Mouse (Mus musculus) layer of hippocampus, postnatal 10 days (tissue): ENCODE measurements around the gene Rnf224. TPM values are rescaled to one million over a fixed set of nuclear protein-coding genes. Genes with fewer than 3 reads are reported as not detected.

ENCODE experiments used
- DNase-seq, 2 experiments: peaks; one replicate each; pipeline ENCODE4 v3.0.0; 2021; ENCODE audit warnings: low spot score in 2 of 2
- total RNA-seq, 2 experiments: library from RNA; stranded (reverse); gene quantifications; 2 replicates each; pipeline ENCODE4 v1.2.3; 2021

Gene Rnf224
- total RNA-seq, 2 experiments from 2014 or later, result not detected

GRCm38 (mm10) chr2:25228431-25228889 is 8.1 kb downstream of the Rnf224 start:
- peak; percentile 79 to 86 for DNase-seq

DNA sequence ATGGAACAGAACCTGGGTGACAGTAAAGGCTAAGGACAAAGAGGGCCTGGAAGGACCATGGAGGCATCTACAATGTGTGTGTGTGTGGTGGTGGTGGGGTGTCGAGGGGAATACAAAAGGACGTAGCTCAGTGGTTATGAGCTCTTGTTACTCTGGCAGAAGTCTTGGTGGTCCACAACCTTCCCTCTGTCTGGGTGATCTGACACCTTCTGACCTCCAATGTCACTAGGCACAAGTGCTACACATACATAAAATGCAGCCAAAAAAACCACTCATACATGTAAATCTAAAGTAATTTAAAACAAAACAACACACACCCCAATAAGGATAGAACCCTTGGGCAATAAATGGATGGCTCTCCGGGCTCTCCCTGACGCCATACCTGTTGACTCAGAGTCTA is 9.2 kb downstream of the Rnf224 start:
- DNase-seq, result no peak

DNA sequence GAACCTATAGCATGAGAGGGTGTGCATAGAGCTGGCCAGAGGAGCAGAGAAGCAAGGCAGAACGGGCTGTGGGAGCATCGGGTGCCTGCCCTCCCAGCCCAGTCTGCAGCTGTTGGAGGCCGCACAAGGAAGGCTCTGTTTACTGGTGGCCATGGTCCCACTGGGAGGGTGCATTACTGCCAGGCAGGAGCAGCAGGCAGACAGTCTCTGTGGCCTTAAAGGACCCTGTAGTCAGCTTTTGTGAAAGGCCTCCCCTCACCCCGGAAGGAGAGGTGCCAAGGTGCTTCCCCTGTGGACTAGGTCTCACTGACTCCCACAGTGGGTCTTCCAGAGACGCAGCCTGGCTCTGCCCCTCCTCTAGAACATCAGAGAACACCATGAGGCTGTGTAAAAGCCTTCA is 9.7 kb downstream of the Rnf224 start:
- peak; percentile 58 to 67 for DNase-seq

- no peak for DNase-seq
Observed at GRCm38 (mm10) chr2:25225811-25226379, 10.7 kb downstream of the Rnf224 start.

DNA sequence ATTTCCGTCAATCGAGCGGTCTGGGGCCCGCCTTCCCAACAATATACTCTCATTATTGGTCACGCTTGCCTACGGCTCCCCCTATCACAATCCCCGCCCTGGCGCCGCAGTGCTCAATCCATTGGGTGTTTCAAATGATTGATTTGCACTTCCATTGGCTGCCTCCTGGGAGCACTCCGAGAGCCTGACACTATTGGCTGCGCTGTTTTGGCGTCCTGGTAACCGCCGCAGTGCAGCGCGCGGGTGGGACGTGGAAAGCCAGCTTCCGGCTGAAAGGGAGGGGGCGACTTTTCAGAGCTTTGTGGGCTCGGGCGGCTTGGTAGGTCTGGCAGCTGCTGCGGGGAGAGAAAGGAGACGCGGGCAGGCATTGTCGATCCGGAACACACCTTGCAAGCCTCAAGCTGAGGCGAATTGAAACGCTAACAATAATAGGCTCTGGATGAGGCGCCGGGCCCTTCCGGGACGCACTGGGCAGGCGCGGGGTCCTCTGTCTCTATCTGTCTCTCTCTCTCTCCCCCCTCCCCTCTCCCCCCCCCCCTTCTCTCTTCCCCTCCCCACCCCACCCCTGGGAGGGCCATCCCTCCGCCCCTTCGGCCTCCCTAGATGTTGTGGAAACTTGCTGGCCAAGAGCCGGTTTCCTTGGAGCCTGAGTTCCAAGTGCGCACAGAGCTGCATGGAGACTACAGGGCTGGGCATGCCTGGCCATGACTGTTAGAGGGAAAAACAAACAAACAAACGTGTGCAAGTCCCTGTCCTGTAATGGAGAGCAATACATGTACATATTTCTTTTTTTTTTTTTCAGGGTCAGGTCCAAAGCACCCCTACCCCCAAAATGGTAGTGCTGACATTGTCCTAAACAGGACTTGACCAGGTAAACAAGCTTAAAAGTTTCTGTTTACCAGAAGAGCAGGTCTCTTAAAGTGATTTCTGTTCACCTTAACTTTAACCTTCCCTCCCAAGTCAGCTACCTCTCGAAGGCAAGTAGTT is 11.5 kb downstream of the Rnf224 start:
- DNase-seq, result peak; percentile 97

DNA sequence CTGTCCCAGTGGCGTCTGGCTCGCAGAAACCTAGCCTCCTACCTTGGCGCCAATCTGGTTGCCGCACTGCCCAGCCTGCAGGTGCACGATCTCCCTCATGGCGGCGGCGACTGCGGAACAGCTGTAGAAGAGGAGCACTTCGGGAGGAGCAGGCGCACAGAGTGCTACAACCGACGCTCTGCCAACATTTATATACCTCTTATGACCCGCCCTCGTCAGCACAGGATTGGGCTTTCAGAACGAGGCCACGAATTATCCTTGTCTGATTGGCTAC is 12.2 kb downstream of the Rnf224 start, which contains the start of gene Tubb4b:
Gene Tubb4b, minus strand, starts transcription at position 211 of the 274 bp plus-strand sequence.
- DNase-seq, result no peak

GRCm38 (mm10) chr2:25223681-25224491 is 12.7 kb downstream of the Rnf224 start:
- peak in 1 of 2 experiments; percentile 58 for DNase-seq

DNA sequence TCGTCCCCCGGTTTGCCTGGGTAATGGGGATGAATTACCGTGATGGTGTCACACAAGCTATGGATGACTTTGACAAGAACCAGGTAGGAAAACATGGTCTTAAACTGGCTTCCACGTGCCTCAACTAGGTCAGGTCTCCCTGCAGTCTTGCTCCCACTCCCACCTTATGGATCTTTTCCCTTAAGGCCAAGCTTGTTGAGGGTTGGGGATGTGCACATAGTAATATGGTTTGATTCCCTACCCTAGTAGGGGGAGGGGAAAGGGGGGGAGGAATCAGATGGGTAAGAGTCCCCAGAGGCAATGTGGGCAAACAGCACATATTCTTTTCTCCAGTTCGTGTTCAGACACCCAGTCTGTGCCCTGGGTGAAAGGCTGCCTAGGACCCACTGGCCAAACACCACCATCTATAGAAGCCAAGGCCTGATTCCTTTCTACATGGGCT is 15.2 kb downstream of the Rnf224 start:
- DNase-seq, result no peak

GRCm38 (mm10) chr2:25218445-25218844 is 18.1 kb downstream of the Rnf224 start, which contains the start of gene Fam166a:
TSS of gene Fam166a (plus strand) at chr2:25218745.
- DNase-seq, result no peak

GRCm38 (mm10) chr2:25217666-25218065 is 18.9 kb downstream of the Rnf224 start:
- no peak for DNase-seq

GRCm38 (mm10) chr2:25214444-25214843 is 22.1 kb downstream of the Rnf224 start, which contains the start of gene Stpg3:
TSS of gene Stpg3 (minus strand) at chr2:25214637.
- no peak for DNase-seq

DNA sequence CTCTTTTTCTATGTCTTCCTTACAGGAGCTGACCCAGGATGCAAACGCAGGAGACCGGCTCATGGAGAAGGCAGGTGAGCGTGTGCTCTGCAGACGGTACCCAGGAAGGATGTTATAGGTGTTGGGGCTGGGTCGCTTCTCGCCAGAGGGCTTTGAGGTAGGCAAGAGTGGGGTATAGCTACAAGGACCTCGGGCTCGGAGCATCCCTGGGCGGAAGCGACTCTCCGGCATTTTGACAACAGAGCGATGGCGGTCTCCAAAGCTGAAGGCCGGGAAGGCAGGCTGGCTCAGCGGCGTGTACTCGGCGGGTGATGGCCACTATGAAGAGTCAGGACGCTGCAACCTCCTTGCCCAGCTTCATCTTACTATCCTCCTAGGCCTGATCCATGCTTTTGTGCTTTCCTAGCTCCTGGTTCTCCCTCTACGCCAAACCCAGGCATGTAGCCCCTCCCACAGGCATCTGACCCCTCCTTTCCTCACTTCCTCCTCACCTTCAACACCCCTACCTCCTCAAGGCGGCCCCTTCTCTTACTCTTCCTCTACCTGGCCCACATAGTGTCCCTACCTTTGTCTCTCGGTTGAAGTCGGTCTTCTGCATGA is 23.2 kb downstream of the Rnf224 start:
- no peak for DNase-seq

DNA sequence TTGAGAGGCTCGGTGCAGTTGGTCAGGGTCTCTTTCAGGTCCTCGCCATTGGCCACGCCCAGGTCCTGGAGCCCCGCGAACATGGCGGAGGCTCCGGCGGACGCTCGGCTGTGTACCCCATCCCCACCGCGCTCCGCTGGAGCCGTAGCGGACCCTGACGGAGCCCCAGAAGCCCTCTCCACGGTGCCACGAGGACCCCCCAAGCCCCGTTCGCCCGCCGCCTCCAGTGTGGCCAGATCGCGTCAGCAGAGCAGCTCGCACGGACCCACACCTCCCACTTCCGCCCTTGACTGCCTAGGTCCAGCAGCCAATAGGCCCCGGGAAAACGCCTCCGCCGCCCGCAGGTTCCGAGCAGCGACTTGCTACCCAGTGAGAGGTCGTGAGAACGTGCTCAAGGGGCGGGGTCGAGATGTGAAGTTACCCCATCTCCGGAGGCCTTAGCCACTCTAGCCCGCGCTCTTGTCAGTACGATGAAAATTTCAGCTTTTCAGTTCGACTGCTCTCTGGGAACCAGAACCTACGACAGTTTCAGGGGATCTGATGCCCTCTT is 25.4 kb downstream of the Rnf224 start, which contains the start of gene Nelfb:
Gene Nelfb, minus strand, starts transcription at position 369 of the 550 bp plus-strand sequence.
- peak; percentile 87 to 90 for DNase-seq

DNA sequence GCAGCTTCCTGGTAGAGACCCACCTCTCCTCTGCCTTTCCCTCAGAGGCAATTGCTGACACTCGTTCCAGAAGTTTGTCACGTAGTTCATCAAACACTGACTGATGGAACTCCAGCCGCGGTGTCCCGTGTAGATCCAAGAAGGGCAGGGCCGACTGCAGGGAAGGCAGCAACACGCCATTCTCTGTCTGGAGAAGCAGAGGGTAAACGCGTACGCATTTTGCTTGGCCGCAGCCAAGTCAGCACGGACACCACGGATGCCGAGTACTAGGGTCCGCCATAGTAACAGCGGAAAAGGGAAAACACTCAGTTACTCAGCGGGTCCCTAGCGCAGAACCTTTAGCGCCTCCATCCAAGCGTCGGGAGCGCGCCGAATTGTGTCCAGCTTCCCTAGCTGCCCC is 25.9 kb downstream of the Rnf224 start:
- no peak for DNase-seq

- DNase-seq, result no peak
Observed at GRCm38 (mm10) chr2:25207593-25207992, 29.0 kb downstream of the Rnf224 start.

- DNase-seq, result no peak
Observed at GRCm38 (mm10) chr2:25203631-25204214, 32.9 kb downstream of the Rnf224 start.

DNA sequence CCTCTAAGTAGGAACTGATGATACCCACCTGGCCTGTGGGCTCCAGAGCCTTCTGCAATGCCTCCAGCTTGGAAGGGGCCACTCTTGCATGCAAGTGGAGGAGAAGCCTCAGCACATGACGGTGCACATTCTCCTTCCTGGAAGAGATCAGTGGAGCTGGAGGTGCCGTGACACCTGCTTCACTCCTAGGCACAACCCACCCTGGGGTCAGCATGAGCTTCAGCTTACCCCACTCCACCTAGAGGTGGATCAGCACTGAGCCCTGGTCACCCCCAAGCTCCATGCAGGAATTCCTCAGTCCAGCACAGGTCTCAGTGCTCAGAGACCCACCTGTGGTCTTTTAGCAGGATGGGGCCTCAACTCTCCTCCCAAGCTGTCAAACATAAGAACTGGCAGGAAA is 36.0 kb downstream of the Rnf224 start:
- no peak for DNase-seq

GRCm38 (mm10) chr2:25197946-25198345 is 38.6 kb downstream of the Rnf224 start:
- DNase-seq, result no peak

DNA sequence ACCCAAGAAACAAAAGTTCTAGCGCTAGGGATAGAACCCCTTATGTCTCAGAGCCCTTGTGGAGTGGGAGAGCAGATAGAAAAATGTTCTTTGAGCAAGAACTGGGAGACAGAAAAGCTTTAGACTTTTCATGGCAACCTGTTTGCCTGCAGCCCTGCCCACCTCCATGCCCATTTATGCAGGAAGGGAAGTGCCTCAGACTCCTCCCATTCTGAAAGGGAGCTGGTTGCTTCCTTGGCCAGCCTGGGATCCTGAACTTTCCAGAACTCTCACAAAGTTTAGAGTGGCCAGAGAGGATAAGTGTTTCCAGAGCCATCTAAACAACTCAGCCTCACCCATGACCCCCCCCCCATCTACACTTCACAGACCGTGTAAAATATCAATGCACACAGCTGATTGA is 39.4 kb downstream of the Rnf224 start:
- no peak for DNase-seq
